Mouse (Mus musculus) kidney, postnatal 25 days (tissue): ENCODE measurements around the gene Gm38655.
"Not testable (repeated sequence)": the region's sequence is repeated elsewhere in the genome, so short reads cannot be mapped to it uniquely, and the experiment has no call there.

ENCODE experiments used
- DNase-seq, 2 experiments: peaks; one replicate each; pipeline ENCODE4 v3.0.0; 2021; ENCODE audit warnings: mixed read lengths in 2 of 2

Gm38655 gene

GRCm38 (mm10) chr17:25175411-25175810, at the start of gene Gm38655:
TSS of gene Gm38655 (minus strand) at chr17:25175471.
- no peak for DNase-seq

DNA sequence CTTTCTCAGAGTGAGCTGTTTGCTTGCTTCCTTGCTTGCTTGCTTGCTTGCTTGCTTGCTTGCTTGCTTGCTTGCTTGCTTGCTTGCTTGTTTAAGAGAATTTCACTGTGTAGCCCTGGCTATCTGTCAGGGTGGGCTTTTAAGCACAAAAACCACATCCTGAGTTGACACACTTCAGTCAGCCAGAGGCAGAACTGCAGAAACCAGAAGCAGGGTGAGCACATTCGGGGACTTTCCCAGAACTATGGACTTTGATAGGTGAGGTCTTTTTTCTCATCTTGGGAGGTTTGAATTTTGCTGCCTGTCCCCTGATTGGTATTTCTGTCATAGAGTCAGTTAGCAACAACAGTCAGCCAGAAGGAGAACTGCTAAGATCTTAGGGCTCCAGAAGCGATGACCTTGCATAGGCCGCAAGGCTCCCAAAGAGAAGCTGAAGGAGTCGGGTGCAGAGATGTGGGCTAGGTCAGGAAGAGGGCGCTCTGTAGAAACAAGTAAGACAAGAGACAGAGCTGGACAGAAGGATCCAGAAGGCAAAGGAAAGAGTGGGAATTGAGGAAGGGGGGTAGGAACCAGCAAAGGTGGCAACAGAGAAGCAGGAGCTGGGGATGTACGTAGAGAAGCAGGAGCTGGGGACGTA, 49.4 kb upstream of the Gm38655 start:
- no peak for DNase-seq

DNA sequence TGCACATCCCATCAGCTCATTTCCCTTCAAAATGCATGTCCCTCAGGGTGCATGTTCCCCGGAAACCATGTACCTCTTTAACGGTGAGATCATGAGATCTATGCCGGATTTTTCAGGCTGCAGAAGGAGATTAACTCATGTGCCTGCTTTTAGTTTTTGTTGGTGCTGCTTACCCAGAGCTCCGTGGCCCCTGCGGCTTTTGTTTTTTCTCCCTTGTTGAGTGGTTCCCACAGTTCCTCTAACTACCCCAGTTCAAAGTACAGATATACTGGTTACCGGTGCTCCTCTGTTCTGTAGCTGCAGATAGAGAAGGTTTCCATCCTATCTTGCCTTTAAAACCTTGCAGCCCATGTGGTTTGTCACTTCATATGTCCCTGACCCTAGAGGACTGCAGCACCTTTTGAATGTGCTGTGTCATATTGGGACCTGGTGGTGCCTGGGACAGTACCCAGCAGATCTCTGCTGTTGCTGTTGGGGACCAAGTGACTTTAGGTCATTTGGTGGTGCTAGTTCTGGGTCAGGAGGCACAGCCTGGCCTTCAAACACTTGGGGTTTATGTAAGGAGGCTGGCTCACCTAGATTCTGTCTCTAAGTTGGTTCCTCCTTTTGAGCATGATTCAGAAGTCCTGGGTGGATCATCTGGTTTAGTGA, 47.8 kb upstream of the Gm38655 start:
- DNase-seq = no peak

- DNase-seq = not testable (repeated sequence)
Observed at GRCm38 (mm10) chr17:25222504-25222940, 47.3 kb upstream of the Gm38655 start.

- DNase-seq = peak; percentile 86 to 93
Observed at GRCm38 (mm10) chr17:25221821-25222503, 46.7 kb upstream of the Gm38655 start.

DNA sequence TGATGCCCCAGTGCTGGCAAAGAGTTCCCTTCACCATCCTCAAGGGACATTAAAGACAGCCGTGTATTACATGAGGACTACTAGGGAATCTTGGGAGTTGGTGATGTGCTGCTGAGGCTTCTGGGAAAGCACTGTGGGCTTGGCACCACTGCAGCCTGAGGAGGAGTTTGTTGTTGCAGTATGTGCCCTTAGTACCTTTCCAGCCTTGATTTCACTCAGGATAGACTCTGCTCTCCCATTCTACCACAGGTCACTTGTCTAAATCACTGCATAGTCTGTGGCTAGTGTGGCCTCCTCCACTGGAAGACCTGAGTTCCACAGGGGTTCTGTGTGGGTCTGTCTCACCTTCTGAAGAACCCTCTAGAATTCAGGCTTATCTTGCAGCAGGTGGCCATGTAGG, 45.5 kb upstream of the Gm38655 start:
- no peak for DNase-seq

GRCm38 (mm10) chr17:25219492-25220295, 44.4 kb upstream of the Gm38655 start:
- no peak for DNase-seq

GRCm38 (mm10) chr17:25218967-25219366, 43.7 kb upstream of the Gm38655 start:
- no peak for DNase-seq

GRCm38 (mm10) chr17:25215431-25215830, 40.2 kb upstream of the Gm38655 start:
- no peak for DNase-seq

- DNase-seq = no peak
Observed at GRCm38 (mm10) chr17:25211705-25212104, 36.4 kb upstream of the Gm38655 start.

GRCm38 (mm10) chr17:25210680-25211466, 35.6 kb upstream of the Gm38655 start:
- DNase-seq = peak; percentile 76 to 84

DNA sequence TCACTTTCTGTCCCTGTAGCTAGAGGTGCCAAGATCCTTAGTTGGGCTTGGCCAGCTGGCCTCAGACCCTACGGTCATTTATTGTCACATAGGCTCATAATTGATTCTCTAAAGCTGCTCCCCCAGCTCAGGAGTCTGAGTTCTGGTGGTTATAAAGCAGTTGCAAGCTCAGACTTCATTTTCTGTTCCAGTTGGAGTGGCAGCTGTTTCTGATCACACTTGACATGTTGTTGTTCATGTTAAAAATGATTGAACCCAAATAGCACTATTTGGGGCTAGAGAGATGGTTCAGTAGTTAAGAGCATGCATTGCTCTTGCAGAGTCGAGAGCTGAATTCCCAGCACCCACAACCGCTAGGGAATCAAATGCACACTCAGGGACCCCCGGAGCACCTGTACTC, 34.7 kb upstream of the Gm38655 start:
- no peak for DNase-seq

GRCm38 (mm10) chr17:25202401-25202800, 27.1 kb upstream of the Gm38655 start:
- DNase-seq = no peak

DNA sequence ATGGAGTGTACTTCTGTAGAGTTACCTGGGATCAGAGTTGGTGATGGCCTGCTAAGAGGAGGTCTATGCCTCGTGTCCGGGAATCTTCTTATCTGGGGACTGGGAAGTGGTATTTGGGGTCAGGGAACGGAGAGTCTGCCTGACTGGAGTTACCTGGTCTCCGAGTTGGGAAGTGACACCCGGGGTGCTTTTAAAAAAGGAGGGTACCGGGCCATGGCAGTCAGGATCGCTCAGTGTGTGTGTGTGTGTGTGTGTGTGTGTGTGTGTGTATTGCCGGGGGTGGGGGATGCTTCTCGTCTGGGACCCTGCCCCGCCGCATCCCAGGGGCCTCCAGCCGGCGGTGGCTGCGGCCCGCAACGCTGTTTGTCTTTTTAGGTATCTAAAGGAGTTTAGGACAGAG, 13.8 kb upstream of the Gm38655 start:
- DNase-seq = no peak

DNA sequence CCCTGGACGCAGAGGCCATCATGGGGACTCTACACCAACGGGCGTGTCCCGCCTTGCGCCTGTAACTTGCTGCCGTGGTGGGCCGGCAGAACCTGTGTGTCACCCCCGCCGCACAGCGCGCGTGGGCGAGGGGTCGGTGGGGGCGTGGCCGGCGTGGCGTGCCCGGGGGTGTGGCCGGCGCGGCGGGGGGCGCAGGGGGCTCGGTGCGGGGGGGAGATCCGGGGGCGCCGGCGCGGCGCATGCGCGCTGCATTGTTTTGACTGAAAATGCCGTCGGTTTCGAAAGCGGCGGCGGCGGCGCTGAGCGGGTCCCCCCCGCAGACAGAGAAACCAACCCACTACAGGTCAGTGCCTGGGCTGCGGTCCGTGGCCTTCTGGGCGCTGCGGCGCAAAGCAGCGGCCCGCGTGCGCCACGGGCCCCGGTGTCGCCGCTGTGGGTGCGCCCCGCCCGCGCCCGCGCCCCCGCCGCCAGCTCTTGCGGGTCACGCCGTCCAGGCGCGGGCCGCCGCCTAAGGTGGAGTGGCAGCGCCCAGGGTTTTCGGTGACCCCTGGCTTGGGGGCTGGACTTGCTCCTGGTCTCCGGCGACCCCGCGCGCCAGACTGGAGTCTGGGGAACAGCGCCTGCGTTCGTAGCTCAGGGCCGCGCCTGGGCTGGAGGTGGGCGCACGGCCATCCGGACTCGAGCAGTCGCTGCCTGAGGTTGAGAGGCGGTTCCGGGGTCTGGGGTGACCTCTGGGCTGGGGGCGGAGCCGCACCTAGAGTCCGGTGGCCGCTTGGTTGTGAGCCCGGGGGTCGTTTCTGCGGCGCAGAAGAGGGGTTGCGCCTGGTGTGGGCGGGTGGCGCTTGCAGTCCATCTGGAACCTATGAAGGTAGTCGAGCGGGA, 13.1 kb upstream of the Gm38655 start, which contains the start of gene Unkl:
TSS of gene Unkl (plus strand) at position 248 of the 882 bp plus-strand sequence.
- DNase-seq = peak; percentile 75 to 84

DNA sequence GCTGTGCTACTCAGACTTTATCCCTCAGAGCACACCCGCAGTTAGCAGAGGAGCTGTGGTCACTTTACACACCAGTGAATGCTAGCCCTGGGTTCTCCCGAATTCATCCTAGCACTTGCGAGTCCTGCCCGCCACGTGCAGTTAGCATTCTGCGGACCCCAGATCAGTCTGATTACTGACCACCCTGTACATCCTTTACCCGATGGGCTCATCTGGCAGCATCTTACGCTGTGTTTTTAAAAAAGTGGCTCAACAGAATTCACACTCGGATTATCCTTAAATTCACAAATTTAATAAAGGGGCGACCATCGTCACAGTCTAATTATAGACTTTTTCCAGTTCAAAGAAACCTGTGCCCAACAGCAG, 12.5 kb upstream of the Gm38655 start:
- DNase-seq = no peak

DNA sequence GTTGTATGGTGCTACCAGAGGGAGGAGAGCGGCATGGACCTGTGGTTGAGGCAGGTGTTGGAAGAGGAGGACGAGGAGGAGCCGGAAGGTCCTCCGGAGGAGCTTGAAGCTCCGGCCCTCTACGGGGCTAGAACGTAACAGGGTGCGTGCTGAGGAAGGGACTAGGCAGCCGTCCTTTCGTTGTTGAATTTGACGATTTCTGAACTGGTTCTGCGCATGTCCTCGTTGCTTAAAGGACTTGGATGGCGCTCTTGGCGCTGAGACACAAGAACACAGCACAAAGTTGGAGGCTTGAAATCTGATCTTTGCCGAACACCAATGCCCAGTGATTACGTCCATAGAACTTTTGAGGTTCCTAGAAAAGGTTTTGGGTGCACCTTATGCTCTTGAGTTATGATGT, 9.7 kb upstream of the Gm38655 start:
- no peak for DNase-seq

- DNase-seq = peak; percentile 99
Observed at GRCm38 (mm10) chr17:25184129-25184691, 8.9 kb upstream of the Gm38655 start, which contains the start of gene BC003965. TSS of gene BC003965 (plus strand) at chr17:25184554.

- no peak for DNase-seq
Observed at GRCm38 (mm10) chr17:25183232-25183631, 8.0 kb upstream of the Gm38655 start.

DNA sequence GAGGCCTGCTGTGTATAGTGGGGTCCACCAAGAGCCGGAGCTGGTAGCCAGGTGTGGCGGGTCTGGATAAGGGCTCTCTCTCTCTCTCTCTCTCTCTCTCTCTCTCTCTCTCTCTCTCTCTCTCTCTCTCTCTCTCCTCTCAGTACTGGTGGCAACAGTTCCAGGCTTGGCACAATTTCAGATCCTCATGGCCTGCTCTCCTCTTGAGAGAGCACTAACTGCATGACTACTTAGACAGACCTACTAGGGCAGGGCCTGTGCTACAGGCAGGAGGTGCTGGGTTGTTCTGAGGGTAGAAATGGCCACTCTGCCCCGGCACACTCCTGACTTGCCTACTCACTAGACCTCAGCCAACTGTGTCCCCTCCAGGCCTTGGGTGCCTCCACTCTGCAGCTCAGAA, 2.7 kb downstream of the Gm38655 start:
- no peak for DNase-seq

- no peak for DNase-seq
Observed at GRCm38 (mm10) chr17:25169706-25170105, 5.6 kb downstream of the Gm38655 start.
